Mouse (Mus musculus) left cerebral cortex, postnatal 14 days (tissue): ENCODE data around the gene Serpinb6a. TPM values are rescaled to one million over a fixed set of nuclear protein-coding genes. Genes with fewer than 3 reads are reported as not detected.

Experiments used
- DNase-seq, 2 experiments: peaks; one replicate each; pipeline ENCODE4 v3.0.0; 2021 to 2022; ENCODE audit warnings: low spot score in 2 of 2, mixed read lengths in 1 of 2
- intact Hi-C: fragments of 180-260 bp; cut with DNase I; formaldehyde crosslinking; loops from one replicate; pipeline ENCODE4 v1.15.1; 2025
- long read RNA-seq, 2 experiments: library from polyadenylated mRNA; stranded (forward); transcript quantifications; one replicate each; pipeline ENCODE4 v2.0.0; 2021
- total RNA-seq, 2 experiments: library from RNA; stranded (reverse); gene quantifications; 2 replicates each; pipeline ENCODE4 v1.2.3; 2021

Serpinb6a gene
- total RNA-seq: 10 to 100 TPM; 35.2 to 39.3 TPM
- long read RNA-seq, experiment 1, transcript Serpinb6a-202 (7 exons, 1,547 nt): major isoform, 5 of 24 reads
- long read RNA-seq, experiment 1, partial matches to known transcripts: 5 of 24 reads
- long read RNA-seq, experiment 1, other reads (novel, unspliced or antisense): 13 of 24 reads
- long read RNA-seq, experiment 2, partial matches to known transcripts: 6 of 20 reads
- long read RNA-seq, experiment 2, other reads (novel, unspliced or antisense): 10 of 20 reads

- intact Hi-C loops: no loop called here
These were observed at the start of gene Serpinb6a, which contains the start of gene Ripk1 for GRCm38 (mm10) chr13:34002058-34003006. Gene Serpinb6a (minus strand): TSS chr13:34002794. Gene Ripk1 (plus strand): TSS chr13:34002363.

GRCm38 (mm10) chr13:34051692-34052091 lies 49.1 kb upstream of the Serpinb6a start:
- no peak for DNase-seq
- intact Hi-C loops: loop anchor here (10.0 kb wide), 1 partner anchor 293 kb away; the partner anchor contains the start of gene Slc22a23

More at GRCm38 (mm10) chr13:34002058-34003006, at the start of gene Serpinb6a, which contains the start of gene Ripk1:
- DNase-seq: peak; percentile 89

GRCm38 (mm10) chr13:34050479-34050878 lies 47.9 kb upstream of the Serpinb6a start:
- DNase-seq: peak; percentile 58 to 64
- intact Hi-C loops: loop anchor here (10.0 kb wide), 1 partner anchor 294 kb away; the partner anchor contains the start of gene Slc22a23

- no peak for DNase-seq
- intact Hi-C loops: loop anchor here (5.0 kb wide), 1 partner anchor 590 kb away; no protein-coding TSS in a partner anchor
These were observed 44.9 kb upstream of the Serpinb6a start for GRCm38 (mm10) chr13:34047526-34047925.

- peak; percentile 89 to 96 for DNase-seq
These were observed 43.9 kb upstream of the Serpinb6a start for GRCm38 (mm10) chr13:34046421-34047012.

GRCm38 (mm10) chr13:34045511-34046249 lies 43.1 kb upstream of the Serpinb6a start:
- DNase-seq: no peak
- intact Hi-C loops: loop anchor here (1.0 to 5.0 kb wide), 3 partner anchors 105 to 592 kb away; no protein-coding TSS in a partner anchor

More at GRCm38 (mm10) chr13:34046421-34047012, 43.9 kb upstream of the Serpinb6a start:
- intact Hi-C loops: loop anchor here (1.0 to 5.0 kb wide), 3 partner anchors 104 to 591 kb away; no protein-coding TSS in a partner anchor

- intact Hi-C loops: no loop called here
- no peak for DNase-seq
These were observed 41.3 kb upstream of the Serpinb6a start for GRCm38 (mm10) chr13:34043716-34044393.

- intact Hi-C loops: no loop called here
- DNase-seq: no peak
These were observed 37.5 kb upstream of the Serpinb6a start for GRCm38 (mm10) chr13:34040091-34040490.

GRCm38 (mm10) chr13:34038901-34039341 lies 36.3 kb upstream of the Serpinb6a start:
- intact Hi-C loops: no loop called here
- no peak for DNase-seq

GRCm38 (mm10) chr13:34038056-34038432 lies 35.5 kb upstream of the Serpinb6a start:
- DNase-seq: peak in 1 of 2 experiments; percentile 25
- intact Hi-C loops: no loop called here

GRCm38 (mm10) chr13:34037172-34038055 lies 34.8 kb upstream of the Serpinb6a start, which contains the start of gene Bphl:
Gene Bphl (plus strand): TSS chr13:34037597.
- intact Hi-C loops: no loop called here
- peak; percentile 93 to 94 for DNase-seq

GRCm38 (mm10) chr13:34036726-34037125 lies 34.1 kb upstream of the Serpinb6a start:
- DNase-seq: no peak
- intact Hi-C loops: no loop called here

GRCm38 (mm10) chr13:34035424-34035823 lies 32.8 kb upstream of the Serpinb6a start:
- intact Hi-C loops: no loop called here

GRCm38 (mm10) chr13:34032041-34032440 lies 29.4 kb upstream of the Serpinb6a start:
- no peak for DNase-seq
- intact Hi-C loops: no loop called here

More at GRCm38 (mm10) chr13:34035424-34035823, 32.8 kb upstream of the Serpinb6a start:
- no peak for DNase-seq

- intact Hi-C loops: no loop called here
- no peak for DNase-seq
These were observed 19.4 kb upstream of the Serpinb6a start for GRCm38 (mm10) chr13:34021998-34022397.

GRCm38 (mm10) chr13:34018521-34018920 lies 15.9 kb upstream of the Serpinb6a start:
- no peak for DNase-seq
- intact Hi-C loops: no loop called here

- intact Hi-C loops: no loop called here
- no peak for DNase-seq
These were observed 14.5 kb upstream of the Serpinb6a start for GRCm38 (mm10) chr13:34016927-34017569.
